27 mouse cellular contexts compared by ENCODE assay signal in genomic region chr5:51546817-51547216, GRCm38 (mm10). TPM values are rescaled to one million over a fixed set of nuclear protein-coding genes. Genes with fewer than 3 reads are reported as not detected.
DNase-seq lines count a peak whose midpoint lies in the region; ATAC-seq lines count a peak whose summit lies in the region.
"Had no signal": no experiment of that assay in that cellular context is flagged by ENCODE, and none has a peak within 500 bp of the region (broad histone marks: within the 10 kb centered on the region; RNA-seq: fewer than 3 reads in every experiment).

No protein-coding gene starts in this region.

- 0 out of 2 replicates have a peak overlapping the region, but pooled peaks have one; percentile 55 for H3K9ac ChIP-seq in heart, embryonic 13.5 days
- peak overlapping the region; percentile 23; the same call in 1 of the 2 replicates for H3K9ac ChIP-seq in heart, embryonic 16.5 days (ENCODE audit: low read length)
- no peak overlapping the region for H3K9ac ChIP-seq in intestine, embryonic 15.5 days
- H3K9ac ChIP-seq: embryonic facial prominence, embryonic 12.5 days; kidney, embryonic 15.5 days; limb, embryonic 13.5 days; liver, embryonic 12.5 days; neural tube, embryonic 15.5 days; stomach, embryonic 15.5 days had no signal

- peaks cover 21% of the 10 kb centered on the region for H3K36me3 ChIP-seq in heart, embryonic 13.5 days
- H3K36me3 ChIP-seq in heart, embryonic 16.5 days (ENCODE audit: control insufficient read depth, insufficient read depth): no peaks in the 10 kb centered on the region; the same call in 1 of the 2 replicates
- H3K36me3 ChIP-seq in intestine, embryonic 15.5 days: no peaks in the 10 kb centered on the region
- H3K36me3 ChIP-seq: embryonic facial prominence, embryonic 12.5 days; kidney, embryonic 15.5 days; limb, embryonic 13.5 days; liver, embryonic 12.5 days; neural tube, embryonic 15.5 days; stomach, embryonic 15.5 days had no signal

- H3K4me1 ChIP-seq in heart, embryonic 13.5 days: peaks cover 72% of the 10 kb centered on the region
- H3K4me1 ChIP-seq in heart, embryonic 16.5 days (ENCODE audit: control insufficient read depth, insufficient read depth, low read length): peaks cover 42% of the 10 kb centered on the region
- no peaks in the 10 kb centered on the region; the same call in 1 of the 2 replicates for H3K4me1 ChIP-seq in intestine, embryonic 15.5 days (replicated peaks)
- H3K4me1 ChIP-seq: embryonic facial prominence, embryonic 12.5 days; liver, embryonic 12.5 days; stomach, embryonic 15.5 days had no signal

- H3K4me2 ChIP-seq in heart, embryonic 13.5 days: peak overlapping the region; percentile 42
- H3K4me2 ChIP-seq in heart, embryonic 16.5 days (ENCODE audit: low read depth, low read length): peak overlapping the region; percentile 41
- H3K4me2 ChIP-seq in intestine, embryonic 15.5 days (replicated peaks): no peak overlapping the region
- H3K4me2 ChIP-seq: embryonic facial prominence, embryonic 12.5 days; kidney, embryonic 15.5 days; limb, embryonic 13.5 days; liver, embryonic 12.5 days; neural tube, embryonic 15.5 days; stomach, embryonic 15.5 days had no signal

- 34% methylated on average over 3 of the region's 3 CpGs for WGBS in heart, embryonic 13.5 days
- 36% methylated on average over 3 of the region's 3 CpGs for WGBS in heart, embryonic 16.5 days
- WGBS in intestine, embryonic 15.5 days: 81% methylated on average over 3 of the region's 3 CpGs

- H3K9me3 ChIP-seq in heart, embryonic 13.5 days: no peaks in the 10 kb centered on the region
- H3K9me3 ChIP-seq in heart, embryonic 16.5 days (replicated peaks; ENCODE audit: control insufficient read depth, low read length): no peaks in the 10 kb centered on the region
- H3K9me3 ChIP-seq in intestine, embryonic 15.5 days: no peaks in the 10 kb centered on the region
- H3K9me3 ChIP-seq: embryonic facial prominence, embryonic 12.5 days; kidney, embryonic 15.5 days; limb, embryonic 13.5 days; liver, embryonic 12.5 days; neural tube, embryonic 15.5 days; stomach, embryonic 15.5 days had no signal

- DNase-seq in heart, adult 11 months: peak; percentile 84
- no peak for DNase-seq in heart, postnatal 14 days
- no peak for DNase-seq in heart, adult 8-10 months (ENCODE audit: low spot score)
- peak; percentile 45 for DNase-seq in kidney, adult 9 months
- DNase-seq in kidney, adult 18-20 months: no peak
- DNase-seq: adrenal gland, postnatal 14 days; cerebellum, adult 11-12 months; cerebellum, adult 9-11 months; embryo, embryonic 11 days; gastrocnemius, postnatal 25 days; kidney, postnatal 25 days; lung, adult 18-20 months; lung, postnatal 10 days; midbrain, embryonic 14.5 days; right cerebral cortex, postnatal 25 days had no signal

- no peaks in the 10 kb centered on the region for H3K27me3 ChIP-seq in heart, embryonic 13.5 days (replicated peaks)
- no peaks in the 10 kb centered on the region for H3K27me3 ChIP-seq in heart, embryonic 16.5 days (ENCODE audit: control insufficient read depth, insufficient read depth, low read length)
- H3K27me3 ChIP-seq in intestine, embryonic 15.5 days (replicated peaks): no peaks in the 10 kb centered on the region
- H3K27me3 ChIP-seq: embryonic facial prominence, embryonic 12.5 days; liver, embryonic 12.5 days; neural tube, embryonic 15.5 days; stomach, embryonic 15.5 days had no signal

- intact Hi-C loops in heart, postnatal 14 days (cut with DNase I): no loop called here

- ATAC-seq in heart, embryonic 13.5 days (ENCODE audit: extremely low read depth, insufficient number of reproducible peaks, low FRiP score, low TSS enrichment): no peak
- no peak for ATAC-seq in heart, embryonic 16.5 days (replicated peaks; ENCODE audit: extremely low read depth, insufficient read depth, low FRiP score)
- no peak for ATAC-seq in intestine, embryonic 15.5 days
- ATAC-seq: hindbrain, embryonic 16.5 days; liver, embryonic 12.5 days had no signal

- peak overlapping the region; percentile 74 for H3K27ac ChIP-seq in heart, embryonic 13.5 days (replicated peaks)
- H3K27ac ChIP-seq in heart, embryonic 16.5 days (ENCODE audit: low read length): peak overlapping the region; percentile 77
- no peak overlapping the region for H3K27ac ChIP-seq in intestine, embryonic 15.5 days
- H3K27ac ChIP-seq: embryonic facial prominence, embryonic 12.5 days; kidney, embryonic 15.5 days; limb, embryonic 13.5 days; liver, embryonic 12.5 days; macrophage; neural tube, embryonic 15.5 days; stomach, embryonic 15.5 days had no signal

- no peak overlapping the region for H3K4me3 ChIP-seq in heart, embryonic 13.5 days
- no peak overlapping the region for H3K4me3 ChIP-seq in heart, embryonic 16.5 days (ENCODE audit: low read length)
- H3K4me3 ChIP-seq in intestine, embryonic 15.5 days (replicated peaks): no peak overlapping the region
- H3K4me3 ChIP-seq: embryonic facial prominence, embryonic 12.5 days; kidney, embryonic 15.5 days; limb, embryonic 13.5 days; liver, embryonic 12.5 days; neural tube, embryonic 15.5 days; stomach, embryonic 15.5 days had no signal

RNA-seq across cellular contexts. Expression of gene Ppargc1a, which starts 20.7 kb away (rescaled TPM):
- 100 to 1,000 TPM; 120 to 159 TPM for total RNA-seq in heart, postnatal 14 days (2021)
- 44.7 and 50.0 TPM in 2 replicates for polyA plus RNA-seq in heart, embryonic 13.5 days (2015; fragmentation: Nextera tagmentation; extraction: Ambion mirVana)
- total RNA-seq in heart, adult 8-10 months (2022): 100 to 1,000 TPM in 2 of 4 experiments, 10 to 100 TPM in 2; 69.5 to 106 (median 92.6) TPM
- polyA plus RNA-seq in heart, embryonic 16.5 days (2015; fragmentation: Nextera tagmentation; extraction: Ambion mirVana): 74.5 and 78.1 TPM in 2 replicates
- 6.9 and 7.1 TPM in 2 replicates for polyA plus RNA-seq in intestine, embryonic 15.5 days (2015; fragmentation: Nextera tagmentation; extraction: Ambion mirVana)
- total RNA-seq: megakaryocyte-erythroid progenitor cell, adult 5-6 weeks had no signal

Comparison
In these comparisons a context has a peak if more than half of its experiments do, and no peak if none do; other contexts are left out.
1. DNase-seq: peak in heart, adult 11 months (single experiment) and kidney, adult 9 months (single experiment); none in heart, postnatal 14 days (0 of 2), heart, adult 8-10 months (single experiment) and kidney, adult 18-20 months (single experiment).